Comparison of ENCODE assay signal across 16 mouse cellular contexts in the genomic region with DNA sequence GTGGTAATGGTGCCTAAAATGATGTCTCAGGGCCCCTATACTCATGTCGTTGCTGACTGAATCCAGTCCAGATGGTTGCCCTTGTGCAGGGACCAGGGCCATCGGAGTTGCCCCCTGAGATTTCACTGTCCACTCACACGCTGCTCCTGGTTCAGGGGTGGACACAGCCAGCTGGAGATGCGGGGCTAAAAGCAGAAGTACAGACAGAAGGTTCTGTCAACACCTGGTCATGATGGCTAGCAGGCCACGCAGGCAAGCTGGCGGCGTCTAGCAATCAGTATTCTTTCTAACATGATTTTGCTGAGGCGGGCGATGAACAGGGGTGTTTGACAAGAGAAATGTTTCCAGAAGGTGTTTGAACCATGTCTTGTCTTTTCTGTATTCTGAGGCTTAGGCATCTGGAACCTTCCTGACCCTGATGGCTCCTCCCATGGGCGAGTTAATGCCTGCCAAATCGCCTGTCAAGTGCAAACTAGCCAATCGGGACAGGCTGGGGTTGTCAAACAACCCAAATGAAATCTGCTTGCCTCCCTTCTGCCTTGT.
DNase-seq lines count a peak whose midpoint lies in the region; ATAC-seq lines count a peak whose summit lies in the region.
"Had no signal": no experiment of that assay in that cellular context is flagged by ENCODE, and none has a peak within 500 bp of the region (broad histone marks: within the 10 kb centered on the region; RNA-seq: fewer than 3 reads in every experiment).

No protein-coding gene starts in this region.

- H3K4me1 ChIP-seq in forebrain, embryonic 15.5 days = peaks cover 31% of the 10 kb centered on the region
- H3K4me1 ChIP-seq in forebrain, embryonic 10.5 days = peaks cover 28% of the 10 kb centered on the region
- H3K4me1 ChIP-seq in midbrain, embryonic 11.5 days (ENCODE audit: control insufficient read depth, insufficient read depth, low read length) = peaks cover 8% of the 10 kb centered on the region; the same call in 1 of the 2 replicates
- no peaks in the 10 kb centered on the region; the same call in 1 of the 2 replicates for H3K4me1 ChIP-seq in midbrain, embryonic 15.5 days
- H3K4me1 ChIP-seq in heart, embryonic 16.5 days (ENCODE audit: control insufficient read depth, insufficient read depth, low read length) = peaks cover 36% of the 10 kb centered on the region

- no peak overlapping the region for H3K4me3 ChIP-seq in forebrain, embryonic 15.5 days
- H3K4me3 ChIP-seq in forebrain, embryonic 10.5 days = no peak overlapping the region
- no peak overlapping the region for H3K4me3 ChIP-seq in midbrain, embryonic 11.5 days (ENCODE audit: low read depth, low read length)
- H3K4me3 ChIP-seq in midbrain, embryonic 15.5 days = no peak overlapping the region
- no peak overlapping the region for H3K4me3 ChIP-seq in heart, embryonic 16.5 days (ENCODE audit: low read length)
- H3K4me3 ChIP-seq: gastrocnemius, adult 2 months; kidney, embryonic 15.5 days; midbrain, embryonic 10.5 days had no signal

- H3K4me2 ChIP-seq in forebrain, embryonic 15.5 days (replicated peaks) = no peak overlapping the region
- H3K4me2 ChIP-seq in midbrain, embryonic 11.5 days = no peak overlapping the region
- H3K4me2 ChIP-seq in midbrain, embryonic 15.5 days = no peak overlapping the region
- H3K4me2 ChIP-seq in heart, embryonic 16.5 days (ENCODE audit: low read depth, low read length) = no peak overlapping the region
- H3K4me2 ChIP-seq: hindbrain, embryonic 14.5 days; kidney, embryonic 15.5 days had no signal

- peak overlapping the region; percentile 67 for H3K27ac ChIP-seq in forebrain, embryonic 15.5 days (replicated peaks)
- H3K27ac ChIP-seq in forebrain, embryonic 10.5 days = no peak overlapping the region
- no peak overlapping the region for H3K27ac ChIP-seq in midbrain, embryonic 11.5 days (ENCODE audit: low read depth, low read length)
- H3K27ac ChIP-seq in midbrain, embryonic 15.5 days = no peak overlapping the region
- H3K27ac ChIP-seq in heart, embryonic 16.5 days (ENCODE audit: low read length) = peak overlapping the region; percentile 55
- H3K27ac ChIP-seq: gastrocnemius, adult 2 months; hindbrain, embryonic 14.5 days; liver, embryonic 14.5 days; macrophage; midbrain, embryonic 10.5 days had no signal

- no peaks in the 10 kb centered on the region for H3K9me3 ChIP-seq in forebrain, embryonic 15.5 days
- no peaks in the 10 kb centered on the region for H3K9me3 ChIP-seq in forebrain, embryonic 10.5 days
- H3K9me3 ChIP-seq in midbrain, embryonic 11.5 days (ENCODE audit: control insufficient read depth, low read length) = no peaks in the 10 kb centered on the region
- H3K9me3 ChIP-seq in midbrain, embryonic 15.5 days = no peaks in the 10 kb centered on the region
- no peaks in the 10 kb centered on the region for H3K9me3 ChIP-seq in heart, embryonic 16.5 days (replicated peaks; ENCODE audit: control insufficient read depth, low read length)
- H3K9me3 ChIP-seq: kidney, embryonic 15.5 days; midbrain, embryonic 10.5 days had no signal

- ATAC-seq in forebrain, embryonic 15.5 days (replicated peaks) = peak; percentile 30
- no peak for ATAC-seq in midbrain, embryonic 11.5 days (ENCODE audit: low FRiP score)
- ATAC-seq in midbrain, embryonic 15.5 days (replicated peaks) = no peak
- peak; percentile 14; the same call in 1 of the 2 replicates for ATAC-seq in heart, embryonic 16.5 days (replicated peaks; ENCODE audit: extremely low read depth, insufficient read depth, low FRiP score)

- H3K9ac ChIP-seq in forebrain, embryonic 15.5 days (replicated peaks) = no peak overlapping the region
- H3K9ac ChIP-seq in midbrain, embryonic 11.5 days (ENCODE audit: low read length) = no peak overlapping the region
- H3K9ac ChIP-seq in midbrain, embryonic 15.5 days = no peak overlapping the region
- no peak overlapping the region for H3K9ac ChIP-seq in heart, embryonic 16.5 days (ENCODE audit: low read length)
- H3K9ac ChIP-seq: hindbrain, embryonic 14.5 days; kidney, embryonic 15.5 days; liver, embryonic 14.5 days had no signal

- no peaks in the 10 kb centered on the region for H3K36me3 ChIP-seq in forebrain, embryonic 15.5 days
- no peaks in the 10 kb centered on the region for H3K36me3 ChIP-seq in forebrain, embryonic 10.5 days (replicated peaks)
- H3K36me3 ChIP-seq in midbrain, embryonic 11.5 days (ENCODE audit: control insufficient read depth, insufficient read depth, low read length) = no peaks in the 10 kb centered on the region
- H3K36me3 ChIP-seq in midbrain, embryonic 15.5 days (replicated peaks) = no peaks in the 10 kb centered on the region
- no peaks in the 10 kb centered on the region for H3K36me3 ChIP-seq in heart, embryonic 16.5 days (ENCODE audit: control insufficient read depth, insufficient read depth)
- H3K36me3 ChIP-seq: kidney, embryonic 15.5 days; midbrain, embryonic 10.5 days had no signal

- no peak for DNase-seq in forebrain, embryonic 10.5 days (ENCODE audit: extremely low spot score, low spot score)
- DNase-seq in midbrain, embryonic 11.5 days (ENCODE audit: low spot score, missing footprints) = peak; percentile 80
- no peak for DNase-seq in kidney, adult 18-20 months
- DNase-seq in urinary bladder, postnatal 10 days (ENCODE audit: low spot score) = no peak
- DNase-seq: cerebellum, adult 9-10 months; gastrocnemius, adult 2 months; right cerebral cortex, postnatal 4 days; thymus, adult 2 months had no signal

- no peaks in the 10 kb centered on the region for H3K27me3 ChIP-seq in forebrain, embryonic 15.5 days
- H3K27me3 ChIP-seq in forebrain, embryonic 10.5 days (ENCODE audit: poor library complexity, severe bottlenecking) = peaks cover 11% of the 10 kb centered on the region
- no peaks in the 10 kb centered on the region for H3K27me3 ChIP-seq in midbrain, embryonic 11.5 days (ENCODE audit: control insufficient read depth, insufficient read depth, low read length)
- no peaks in the 10 kb centered on the region for H3K27me3 ChIP-seq in midbrain, embryonic 15.5 days (replicated peaks)
- no peaks in the 10 kb centered on the region for H3K27me3 ChIP-seq in heart, embryonic 16.5 days (ENCODE audit: control insufficient read depth, insufficient read depth, low read length)

- 62% methylated on average over 12 of the region's 12 CpGs for WGBS in forebrain, embryonic 15.5 days
- 80% methylated on average over 12 of the region's 12 CpGs for WGBS in forebrain, embryonic 10.5 days
- WGBS in midbrain, embryonic 11.5 days = 86% methylated on average over 12 of the region's 12 CpGs
- 82% methylated on average over 12 of the region's 12 CpGs for WGBS in midbrain, embryonic 15.5 days
- WGBS in heart, embryonic 16.5 days = 23% methylated on average over 12 of the region's 12 CpGs

Comparison
In these comparisons a context has a peak if more than half of its experiments do, and no peak if none do; other contexts are left out.
1. H3K27ac ChIP-seq: peak in forebrain, embryonic 15.5 days (single experiment) and heart, embryonic 16.5 days (single experiment); none in forebrain, embryonic 10.5 days (single experiment), midbrain, embryonic 11.5 days (single experiment) and midbrain, embryonic 15.5 days (single experiment).
2. ATAC-seq: peak in forebrain, embryonic 15.5 days (single experiment) and heart, embryonic 16.5 days (single experiment); none in midbrain, embryonic 11.5 days (single experiment) and midbrain, embryonic 15.5 days (single experiment).